Mouse (Mus musculus) kidney, adult 8-10 months (tissue): ENCODE measurements at regions not wholly inside any gene's neighbourhood (a gene's known extent, or its start where the extent isn't known, plus 50 kb on each side); places are given as distances from the start of the nearest gene placed in this dataset.
A peak's percentile ranks its signal among the peaks of the same experiment; 100 is the strongest.

ENCODE experiments used
- DNase-seq, 2 experiments: peaks; one replicate each; pipeline ENCODE4 v3.0.0; 2022

DNA sequence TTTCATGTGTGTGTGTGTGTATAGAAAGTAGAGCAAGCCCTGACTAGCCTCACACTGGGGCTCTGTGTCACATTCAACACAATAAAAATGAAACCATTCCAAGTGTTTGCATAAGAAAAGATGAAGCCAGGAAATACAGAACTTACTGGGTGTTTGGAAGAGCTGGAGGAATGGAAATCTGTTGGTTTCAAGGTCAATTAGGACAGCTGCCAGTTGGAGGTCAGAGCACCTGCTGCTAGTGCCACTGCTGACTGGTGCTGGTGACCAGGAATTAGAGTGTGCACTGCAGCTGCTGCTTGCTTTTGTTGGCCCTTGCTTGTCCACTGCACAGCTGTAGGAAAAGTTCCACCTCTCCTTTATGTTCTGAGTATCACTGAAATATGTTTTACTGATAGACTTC lies 261.4 kb upstream of the Klf3 start:
- no peak for DNase-seq

DNA sequence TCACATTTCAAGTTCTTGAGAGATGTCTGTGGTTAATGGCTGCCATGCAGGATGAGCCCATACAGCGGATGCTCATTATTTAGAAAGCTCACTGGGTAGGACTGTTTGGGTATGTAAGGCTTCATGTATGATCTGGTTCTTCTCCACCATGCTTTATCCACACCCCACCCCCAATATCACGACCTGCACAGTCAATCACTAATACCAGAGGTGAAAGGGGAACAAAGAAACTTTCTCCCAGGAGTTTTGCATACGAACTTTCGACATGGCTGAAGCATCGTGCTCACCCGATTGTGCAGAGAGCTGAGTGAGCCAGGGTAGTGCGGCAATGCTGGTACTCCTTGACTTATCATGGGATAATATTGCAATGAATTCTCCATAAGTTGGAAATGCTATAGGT lies 247.3 kb upstream of the Klf3 start:
- no peak for DNase-seq

DNA sequence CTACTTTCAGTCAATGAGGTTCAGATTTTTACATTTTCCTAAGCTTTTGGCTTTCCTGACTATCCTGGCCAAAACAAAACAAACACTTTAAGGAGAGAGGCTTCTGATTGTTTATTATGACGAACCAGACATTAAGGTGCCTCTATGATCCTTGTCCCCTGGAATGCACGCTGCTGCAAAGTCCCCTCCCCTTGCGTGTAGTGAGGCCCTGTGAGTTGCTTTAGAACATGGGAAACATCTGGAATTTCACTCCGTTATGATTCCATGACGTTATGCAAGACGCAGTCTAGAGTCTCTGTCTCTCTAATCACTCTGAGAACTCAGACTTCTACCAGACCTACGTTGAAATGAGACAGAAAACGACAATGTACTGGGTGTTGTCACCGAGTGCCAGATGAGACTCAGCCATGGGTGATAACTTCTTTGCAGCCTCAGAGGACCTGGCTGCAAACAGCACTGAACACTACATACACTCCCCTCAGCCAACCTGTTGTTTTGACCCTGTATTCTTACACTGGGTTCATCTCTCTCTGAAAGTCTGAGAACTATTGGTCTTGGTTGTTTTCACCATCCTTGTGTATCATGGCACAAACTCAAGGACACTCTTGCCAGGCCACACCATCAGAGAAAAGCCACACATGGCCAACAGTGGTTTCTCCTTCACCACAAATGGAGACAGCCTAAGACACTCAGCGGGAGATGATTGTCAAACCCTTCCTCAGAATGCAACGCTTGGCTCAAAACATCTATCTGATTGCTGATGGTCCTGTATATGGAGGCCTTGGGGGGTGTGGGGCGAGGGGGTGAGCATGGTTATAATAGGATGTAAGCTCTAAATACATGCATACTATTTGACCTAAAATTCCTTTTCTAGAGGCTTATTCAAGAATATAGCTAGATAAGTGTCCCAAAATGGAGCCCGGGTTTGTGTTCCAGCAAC lies 236.5 kb upstream of the Klf3 start:
- no peak for DNase-seq

DNA sequence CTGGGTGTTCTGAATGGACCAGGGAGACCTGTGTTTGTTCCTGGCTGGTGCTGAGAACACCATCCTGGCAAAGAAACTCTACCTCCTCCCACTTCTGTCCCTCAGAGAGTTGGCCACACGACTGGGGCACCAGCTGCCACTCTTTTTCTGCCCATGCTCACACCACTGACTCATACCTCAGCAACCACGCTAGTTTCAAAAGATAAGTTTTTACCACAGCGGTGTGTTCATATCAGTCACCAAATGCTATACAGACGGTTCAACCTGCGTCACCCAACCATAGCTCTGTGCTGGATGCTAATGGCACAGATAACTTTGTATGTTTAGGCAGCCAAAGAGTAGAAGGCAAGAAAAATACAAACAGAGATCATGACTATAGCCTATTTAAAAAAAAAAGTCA lies 235.4 kb upstream of the Klf3 start:
- no peak for DNase-seq

DNA sequence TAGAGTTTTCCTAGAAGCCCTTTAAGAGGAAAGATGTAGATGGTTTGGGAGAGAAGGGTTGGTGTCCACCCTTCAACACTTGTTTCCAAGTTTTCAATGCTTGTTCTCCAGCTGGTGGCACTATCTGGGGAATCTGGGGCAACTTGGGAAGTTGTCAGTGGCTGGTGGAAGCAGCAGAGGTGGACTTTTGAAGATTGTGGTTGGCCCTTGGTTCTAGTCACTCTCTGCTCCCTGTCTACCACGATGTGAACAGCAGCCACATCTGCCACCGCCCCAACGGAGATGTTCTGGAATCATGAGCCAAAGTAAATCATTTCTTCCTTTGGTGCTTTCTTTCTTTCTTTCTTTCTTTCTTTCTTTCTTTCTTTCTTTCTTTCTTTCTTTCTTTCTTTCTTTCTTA lies 234.9 kb upstream of the Klf3 start:
- no peak for DNase-seq

DNA sequence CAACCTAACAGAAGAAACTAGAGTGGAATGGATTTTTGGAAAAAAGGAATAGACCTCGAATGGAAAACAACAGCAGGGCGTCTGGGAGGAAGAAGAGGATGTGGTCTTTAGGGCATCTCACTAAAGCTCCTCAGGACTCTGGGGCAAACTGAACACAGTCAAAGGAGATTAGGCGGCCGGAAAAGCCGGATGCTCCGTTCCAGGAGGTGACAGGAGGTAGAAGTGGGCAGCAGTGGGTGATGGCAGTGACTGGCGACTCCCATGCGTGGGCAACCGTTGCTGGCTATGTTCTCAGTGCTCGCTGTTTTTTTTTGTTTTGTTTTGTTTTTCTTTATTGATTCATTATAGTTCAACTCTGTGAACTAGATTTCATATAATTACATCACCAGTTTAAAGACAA lies 228.8 kb upstream of the Klf3 start:
- no peak for DNase-seq

DNA sequence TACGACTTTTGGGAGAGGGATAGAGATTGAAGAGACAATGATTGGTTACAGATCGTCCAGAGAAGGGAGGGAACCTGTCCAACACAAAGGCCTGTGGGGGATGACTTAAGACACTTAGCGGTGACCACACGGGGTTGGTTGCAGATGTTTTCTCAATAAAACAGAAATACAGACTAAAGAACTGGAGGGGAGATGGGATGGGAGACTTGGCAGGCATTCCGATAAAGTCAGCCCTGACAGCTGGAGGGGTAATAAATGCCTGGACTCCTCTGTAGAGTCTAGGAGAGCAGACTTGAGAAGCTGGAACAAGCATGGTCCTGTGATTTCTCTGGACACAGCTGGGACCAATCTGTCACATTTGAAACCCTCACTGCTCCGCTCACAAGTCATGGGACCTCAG lies 227.3 kb upstream of the Klf3 start:
- no peak for DNase-seq

DNA sequence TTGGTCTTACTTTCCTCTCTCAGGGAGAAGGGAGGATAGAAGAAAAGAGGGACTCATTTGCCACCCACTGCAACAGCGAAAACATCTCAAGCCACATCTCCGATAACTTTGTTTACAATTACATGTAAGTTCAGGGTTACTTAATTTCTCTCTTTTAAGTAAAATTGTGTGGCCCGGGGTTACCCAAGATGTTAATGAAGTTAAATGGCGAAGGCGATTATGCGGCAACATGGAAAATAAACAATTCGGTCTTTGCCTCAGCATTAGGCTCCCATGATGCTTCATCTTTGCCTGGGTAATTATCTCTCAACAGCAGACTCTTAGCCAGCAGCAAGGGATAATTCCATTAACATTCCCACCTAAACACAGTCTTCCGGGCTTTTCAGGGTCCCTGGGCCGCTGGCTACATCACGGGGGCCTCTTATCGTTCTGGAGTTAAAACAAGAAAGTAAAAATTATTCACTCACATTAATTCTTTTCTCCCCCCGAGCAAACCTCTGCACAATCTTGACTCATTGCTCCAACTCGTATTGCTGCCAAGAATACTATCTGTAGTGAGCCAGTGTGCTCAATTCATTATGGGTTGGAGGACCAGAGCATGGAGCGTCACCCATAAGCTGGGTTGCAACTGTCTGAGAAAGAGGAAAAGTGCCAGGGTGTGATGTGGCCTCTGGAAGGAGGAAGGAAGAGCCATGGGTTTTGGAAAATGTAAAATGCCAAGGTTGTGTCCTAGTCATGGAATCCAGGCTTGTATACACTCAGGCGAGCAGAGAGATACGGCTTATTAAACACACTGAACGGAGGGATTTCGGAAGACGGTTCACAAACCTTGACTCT lies 226.5 kb upstream of the Klf3 start:
- DNase-seq, result no peak

DNA sequence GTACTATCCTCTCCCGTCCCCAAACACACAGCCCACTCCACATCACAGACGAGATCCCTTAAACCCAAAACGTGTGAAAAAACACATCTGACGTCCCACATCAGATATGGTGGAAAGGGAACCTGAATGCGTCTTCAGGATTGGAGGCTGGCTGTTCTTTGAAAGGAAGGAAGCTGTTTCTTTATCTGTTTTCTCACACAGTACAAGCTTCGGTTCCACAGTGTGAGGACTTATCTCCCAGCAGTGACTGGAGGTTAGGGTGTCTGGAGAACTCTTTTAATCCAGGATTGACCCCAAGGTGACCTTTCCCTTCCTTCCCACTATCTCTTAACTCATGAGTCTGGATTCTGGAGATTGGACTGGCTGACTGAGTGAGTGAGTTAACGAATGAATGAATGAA lies 225.8 kb upstream of the Klf3 start:
- DNase-seq, result no peak

DNA sequence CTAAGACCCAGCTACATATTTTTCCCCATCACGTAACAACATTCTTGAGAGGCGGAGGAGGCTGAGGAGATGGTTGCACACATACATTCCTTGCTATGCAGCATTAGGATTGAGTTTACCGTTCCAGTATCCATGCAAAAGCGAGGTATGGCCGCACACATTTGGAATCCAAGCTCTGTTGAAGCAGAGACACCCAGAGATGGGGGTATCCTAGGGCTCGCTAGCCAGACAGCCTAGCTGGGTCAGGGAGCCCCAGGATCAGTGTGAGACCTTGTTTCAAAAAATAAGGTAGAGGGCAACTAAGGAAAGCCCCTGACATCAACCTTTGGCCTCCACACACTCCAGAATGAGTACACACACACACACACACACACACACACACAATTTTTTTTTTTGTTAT lies 224.7 kb upstream of the Klf3 start:
- DNase-seq, result no peak

DNA sequence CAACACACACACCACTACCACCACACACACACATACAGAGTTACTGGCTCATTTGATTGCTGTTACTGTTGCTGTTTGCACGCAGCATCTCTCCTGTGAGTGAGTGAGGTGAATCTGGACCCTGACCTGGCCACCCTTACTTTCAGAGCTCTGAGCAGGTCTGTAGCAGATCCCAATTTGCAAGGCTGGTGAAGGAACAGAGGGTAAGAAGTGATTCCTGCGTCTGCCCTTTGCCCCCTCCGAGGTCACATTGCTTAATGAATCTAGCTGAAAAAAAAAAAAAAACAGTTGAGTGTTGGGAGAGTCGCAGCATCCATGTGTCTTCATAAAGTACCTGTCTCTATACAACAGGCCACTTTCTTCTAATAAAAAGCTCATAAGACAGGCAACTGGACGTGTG lies 224.1 kb upstream of the Klf3 start:
- DNase-seq, result peak; percentile 78 to 80

DNA sequence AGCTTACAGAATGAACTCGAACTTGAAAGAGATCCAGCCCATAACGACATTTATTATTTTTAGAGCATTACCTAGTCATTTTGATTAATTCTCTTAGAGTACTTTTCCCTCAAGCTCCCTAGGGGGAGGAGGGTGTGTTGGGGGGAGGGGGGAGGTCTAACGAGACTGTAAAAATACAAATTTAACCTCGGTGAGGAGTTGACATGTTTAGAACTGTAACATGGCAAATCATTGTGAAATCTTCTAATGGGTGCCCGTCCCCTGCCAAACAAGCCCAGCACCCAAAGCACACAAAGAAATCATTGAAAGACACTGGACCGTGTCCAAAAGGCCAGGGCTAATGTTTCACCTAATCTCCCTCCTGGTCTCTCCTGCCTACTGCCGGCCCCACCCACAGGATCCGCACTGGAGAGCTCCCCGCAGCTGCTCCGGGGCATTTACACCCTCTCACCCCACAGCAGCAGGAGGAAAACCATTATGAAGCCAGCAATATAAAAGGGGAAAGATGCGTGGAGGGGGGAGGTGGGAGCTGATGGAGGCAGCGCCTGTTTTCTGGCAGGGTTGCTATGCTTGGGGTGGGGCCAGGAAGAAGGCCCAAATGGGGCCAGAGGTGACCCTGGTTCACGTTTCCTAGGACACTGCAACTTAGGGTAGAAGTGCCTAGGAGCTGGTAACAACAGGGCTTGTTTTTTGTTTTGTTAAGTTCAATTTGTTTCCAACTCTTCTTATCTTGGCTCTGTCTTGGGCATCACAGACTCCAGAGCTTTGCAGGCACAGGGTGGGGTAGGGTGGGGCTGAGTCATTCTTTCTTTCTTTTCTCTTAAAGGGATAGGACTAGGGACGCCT lies 223.5 kb upstream of the Klf3 start:
- peak; percentile 96 for DNase-seq

DNA sequence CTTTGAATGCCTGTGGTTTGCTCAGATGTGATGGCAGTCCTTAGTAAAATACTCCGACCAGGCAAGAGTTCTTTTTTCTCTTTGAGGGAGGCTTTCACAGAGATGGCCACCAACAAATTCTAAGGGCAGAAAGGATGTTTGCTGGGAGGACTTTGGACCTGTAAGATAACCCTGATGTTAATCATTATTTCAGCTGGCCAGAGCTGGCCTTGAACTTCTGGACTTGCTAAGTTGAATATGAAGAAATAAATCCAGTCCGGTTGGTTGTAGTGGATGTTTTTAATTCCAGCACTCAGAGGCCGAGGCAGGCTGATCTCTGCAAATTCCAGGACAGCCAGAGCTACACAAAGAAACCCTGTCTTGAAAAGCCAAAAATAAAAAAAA lies 222.9 kb upstream of the Klf3 start:
- peak; percentile 63 to 69 for DNase-seq

DNA sequence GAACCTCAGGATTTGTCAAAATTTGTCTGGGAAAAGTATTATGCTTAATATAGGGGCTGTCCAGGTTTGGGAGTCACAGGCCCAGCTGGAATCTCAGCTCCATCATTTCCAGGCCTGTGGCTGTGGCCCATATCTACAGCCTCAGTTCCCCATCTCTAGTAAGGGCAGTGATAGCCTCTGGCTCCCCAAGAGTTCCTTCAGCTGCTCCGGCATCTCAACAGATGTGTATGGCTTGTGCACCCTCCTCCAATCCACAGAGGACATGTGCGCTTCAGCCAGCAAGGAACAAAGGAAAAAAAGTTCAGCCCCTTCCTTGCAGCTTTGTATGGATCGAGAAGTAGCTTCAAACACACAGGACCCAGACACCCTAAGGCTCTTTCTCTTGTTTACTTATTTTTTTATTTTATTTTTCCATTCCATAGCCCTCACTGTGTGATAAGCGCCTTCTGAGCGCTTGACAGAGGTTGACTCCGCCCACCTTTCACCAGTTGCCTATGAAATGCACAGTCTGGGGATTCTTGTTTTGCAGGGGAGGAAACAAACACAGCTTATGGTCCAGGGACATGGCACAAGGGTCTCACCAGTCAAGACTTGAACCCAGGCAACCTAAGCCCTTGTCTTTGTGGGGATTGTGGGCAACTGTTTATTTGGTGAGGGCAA lies 222.3 kb upstream of the Klf3 start:
- no peak for DNase-seq

DNA sequence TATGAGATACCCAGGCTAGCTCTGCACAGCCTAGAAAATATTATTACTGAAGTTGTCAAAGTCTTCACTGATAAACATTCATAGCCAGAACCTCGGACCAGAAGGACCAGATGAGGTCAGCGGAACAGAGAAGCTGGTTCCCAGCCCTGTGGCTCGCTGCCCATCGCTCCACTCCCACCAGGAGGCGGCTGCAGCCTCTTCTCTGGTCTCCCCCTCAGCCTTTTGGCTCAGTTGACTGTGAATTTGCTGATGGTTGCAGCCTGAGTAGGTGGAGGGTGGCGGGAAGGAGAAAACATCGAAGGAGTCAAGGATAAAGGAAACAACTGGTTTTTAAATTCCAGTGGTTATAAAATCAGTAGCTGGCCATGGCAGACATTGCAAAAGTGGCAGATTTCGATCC lies 221.7 kb upstream of the Klf3 start:
- peak; percentile 64 to 68 for DNase-seq

DNA sequence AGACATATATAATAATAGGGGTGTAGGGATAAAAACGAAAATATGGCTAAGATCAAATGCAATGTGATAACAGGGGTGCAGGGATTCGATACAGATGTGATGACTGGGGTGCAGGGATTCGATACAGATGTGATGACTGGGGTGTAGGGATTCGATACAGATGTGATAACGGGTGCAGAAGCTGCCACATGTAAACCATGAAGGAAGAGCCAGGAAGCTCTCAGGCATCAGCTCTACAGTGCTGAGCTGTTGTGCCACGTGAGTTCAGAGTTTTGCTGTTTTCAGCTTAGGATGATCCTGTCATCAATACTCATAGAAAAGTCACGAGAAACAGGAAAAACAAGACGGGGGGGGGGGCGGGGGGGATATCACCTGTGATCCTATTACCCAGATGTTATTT lies 221.2 kb upstream of the Klf3 start:
- DNase-seq, result no peak

DNA sequence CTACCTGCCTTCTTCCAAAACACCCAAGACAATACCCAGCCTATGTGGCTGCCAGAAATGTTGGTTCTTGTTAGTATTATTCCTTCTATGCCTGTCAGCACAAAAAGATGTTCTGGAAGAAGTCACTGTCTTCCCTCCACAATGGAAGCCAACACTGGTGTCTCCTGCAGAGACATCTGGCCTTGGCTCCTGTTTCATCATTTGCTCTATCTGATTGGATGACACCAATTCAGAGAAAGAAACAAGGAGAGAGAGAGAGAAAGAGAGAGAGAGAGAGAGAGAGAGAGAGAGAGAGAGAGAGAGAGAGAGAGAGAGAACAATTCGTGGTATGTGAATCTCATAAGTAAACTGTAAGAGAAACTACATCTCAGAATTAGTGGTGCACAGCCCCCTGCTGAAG lies 218.9 kb upstream of the Klf3 start:
- no peak for DNase-seq

DNA sequence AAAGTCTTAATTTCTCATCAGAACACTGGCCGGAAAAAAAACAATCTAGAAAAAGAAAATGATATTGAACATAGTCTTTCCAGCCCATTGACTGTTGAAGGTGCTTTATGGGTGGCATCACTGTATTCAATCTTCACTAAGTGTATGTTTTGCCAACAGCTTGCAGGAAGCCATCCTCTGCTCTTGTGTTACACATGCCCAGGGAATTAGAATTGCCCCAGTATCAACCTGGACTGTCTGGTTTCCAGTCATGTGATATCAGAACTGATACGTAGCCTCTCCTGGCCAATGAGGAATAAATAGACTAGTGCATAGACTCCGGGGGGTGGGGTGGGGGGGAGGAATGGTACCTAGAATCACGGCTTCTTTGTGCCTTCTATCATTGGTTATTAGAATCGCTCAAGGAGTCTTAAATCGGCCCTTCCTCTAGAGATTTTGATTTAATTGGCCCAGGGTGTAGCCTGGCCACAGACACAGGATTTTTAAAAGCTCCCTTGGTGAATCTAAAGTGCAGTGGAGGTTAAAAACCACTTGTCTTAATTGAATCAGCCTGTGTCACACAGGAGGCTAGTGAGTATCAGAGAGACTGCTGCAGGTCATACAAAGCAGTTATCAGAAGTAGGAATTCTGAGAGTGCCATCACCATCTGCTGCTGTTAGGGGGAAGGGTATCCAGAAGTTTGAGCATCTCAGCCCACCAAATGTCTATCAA lies 218.0 kb upstream of the Klf3 start:
- DNase-seq, result no peak

DNA sequence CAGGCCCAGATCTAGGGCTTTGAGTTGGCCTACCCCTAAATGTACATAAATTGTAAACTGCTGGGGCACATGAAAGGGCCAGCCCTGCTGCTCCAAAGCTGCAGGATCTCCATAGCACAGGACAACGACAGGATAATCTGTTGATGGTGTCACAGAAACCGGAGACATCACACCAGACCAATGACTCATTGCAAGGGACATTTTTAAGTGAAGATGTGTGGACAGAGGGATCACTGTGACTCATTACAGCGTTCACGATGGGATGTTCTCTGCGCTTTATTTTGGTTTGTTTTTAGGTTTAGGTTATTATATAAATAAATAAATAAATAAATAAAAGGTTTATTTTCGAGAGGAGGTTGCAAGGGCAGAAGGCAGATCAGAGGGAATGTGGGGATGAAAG lies 216.9 kb upstream of the Klf3 start:
- DNase-seq, result no peak

DNA sequence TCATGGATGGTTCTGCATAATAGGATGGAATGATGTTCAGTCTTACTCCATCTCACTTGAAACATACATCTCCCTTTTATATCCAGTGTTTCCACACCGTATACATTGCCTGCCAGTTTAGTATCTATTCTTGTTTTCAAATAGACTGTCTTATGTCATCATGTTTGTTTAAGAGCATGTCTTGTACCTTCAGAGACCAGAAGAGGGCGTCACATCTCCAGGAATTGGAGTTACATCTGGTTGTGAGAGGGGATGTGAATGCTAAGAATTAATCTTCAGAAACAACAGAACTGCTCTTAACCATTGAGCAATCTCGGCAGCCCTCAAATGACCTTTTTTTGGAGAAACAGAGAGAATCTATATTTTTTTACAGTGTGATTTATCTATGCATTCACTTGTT lies 216.3 kb upstream of the Klf3 start:
- no peak for DNase-seq

DNA sequence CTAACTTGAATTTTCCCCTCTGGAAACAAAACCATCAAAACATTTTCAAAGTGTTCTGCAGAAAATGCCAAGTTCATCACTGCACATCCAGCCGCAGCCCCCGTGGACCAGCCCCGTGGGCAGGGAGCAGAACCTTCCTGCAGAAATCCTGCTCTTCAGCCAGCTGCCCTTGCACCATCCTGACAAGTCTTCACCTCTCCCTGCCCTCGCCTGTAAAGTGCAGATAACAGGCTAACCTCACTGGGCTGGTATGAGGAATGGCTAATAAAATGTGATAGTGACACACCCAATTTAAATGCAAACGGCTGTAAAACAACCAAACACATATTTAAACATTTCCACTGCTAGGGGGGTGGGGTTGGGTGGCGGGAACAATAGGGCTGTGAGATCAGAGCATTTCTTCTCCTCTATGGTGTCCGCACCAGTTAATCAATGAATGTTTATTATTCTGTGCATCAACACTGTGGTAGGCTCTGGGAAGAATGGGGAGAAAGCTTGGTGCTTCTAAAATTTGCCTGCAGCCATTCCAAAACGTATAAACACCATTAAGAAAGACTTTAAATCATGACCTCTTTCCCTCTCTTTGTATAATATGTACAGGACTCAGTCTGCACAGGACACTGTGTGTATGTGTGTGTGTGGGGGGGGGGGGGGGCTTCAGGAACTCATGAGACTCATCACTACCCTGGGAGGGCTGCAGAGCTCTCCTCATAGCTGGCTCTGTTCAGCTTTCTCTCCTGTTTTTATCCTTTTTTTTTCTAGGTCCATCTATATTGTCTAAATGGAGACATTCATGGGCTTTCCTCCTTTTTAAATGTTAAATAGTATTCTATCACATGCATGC lies 215.1 kb upstream of the Klf3 start:
- DNase-seq, result no peak
